Mouse (Mus musculus) heart, embryonic 14.5 days (tissue): ENCODE data around the gene Epx. TPM values are rescaled to one million over a fixed set of nuclear protein-coding genes. Genes with fewer than 3 reads are reported as not detected.

Experiments used
- ATAC-seq: fragments of 200-750 bp; cut with Nextera tagmentation; 2 replicates; pipeline ENCODE4 v1.8.0; 2017; ENCODE audit warnings: low read depth, moderate TSS enrichment; ENCODE audit not compliant: insufficient number of reproducible peaks, insufficient read depth, low FRiP score
- H3K27ac ChIP-seq, 2 experiments: fragments of 200-500 bp in 1 of 2; fragments of 300-500 bp in 1 of 2; sonication (generic) in 1 of 2; replicated peaks in 1 of 2; 2 replicates each; pipeline ENCODE4 v1.5.1; 2012 to 2014; ENCODE audit warnings: low read depth in 2 of 2, low read length in 2 of 2, control low read depth in 1 of 2, mild to moderate bottlenecking in 1 of 2, mixed read lengths in 1 of 2; ENCODE audit not compliant: control insufficient read depth in 1 of 2, insufficient read depth in 1 of 2
- H3K27me3 ChIP-seq: fragments of 300-500 bp; sonication (generic); 2 replicates; pipeline ENCODE4 v1.6.1; 2014; ENCODE audit warnings: mild to moderate bottlenecking, low read length, control low read depth; ENCODE audit not compliant: control insufficient read depth, insufficient read depth
- H3K36me3 ChIP-seq: fragments of 300-500 bp; sonication (generic); 2 replicates; pipeline ENCODE4 v1.6.1; 2014; ENCODE audit warnings: mild to moderate bottlenecking, control low read depth, low read length, mixed read lengths; ENCODE audit not compliant: control insufficient read depth, insufficient read depth
- H3K4me1 ChIP-seq, 2 experiments: fragments of 200-500 bp in 1 of 2; fragments of 300-500 bp in 1 of 2; sonication (generic) in 1 of 2; 2 replicates each; pipeline ENCODE4 v1.6.1; 2012 to 2014; ENCODE audit warnings: low read length in 2 of 2, control low read depth in 1 of 2, mixed read lengths in 1 of 2; ENCODE audit not compliant: control insufficient read depth in 2 of 2, insufficient read depth in 2 of 2
- H3K4me2 ChIP-seq: fragments of 300-500 bp; sonication (generic); 2 replicates; pipeline ENCODE4 v1.6.1; 2014; ENCODE audit warnings: mild to moderate bottlenecking, low read length
- H3K4me3 ChIP-seq, 2 experiments: fragments of 200-500 bp in 1 of 2; fragments of 300-500 bp in 1 of 2; sonication (generic) in 1 of 2; 2 replicates each; pipeline ENCODE4 v1.5.1; 2012 to 2014; ENCODE audit warnings: low read length in 2 of 2, mild to moderate bottlenecking in 2 of 2, control low read depth in 1 of 2, low read depth in 1 of 2, moderate library complexity in 1 of 2; ENCODE audit not compliant: control insufficient read depth in 1 of 2, insufficient read depth in 1 of 2
- H3K9ac ChIP-seq: fragments of 300-500 bp; sonication (generic); 2 replicates; pipeline ENCODE4 v1.6.1; 2014; ENCODE audit warnings: mild to moderate bottlenecking, low read length
- H3K9me3 ChIP-seq: fragments of 300-500 bp; sonication (generic); 2 replicates; pipeline ENCODE4 v1.6.1; 2016; ENCODE audit warnings: low read length, control low read depth; ENCODE audit not compliant: control insufficient read depth
- WGBS: fragments of 180-500 bp; shearing (Covaris S2); extraction: QIAGEN DNeasy Blood & Tissue Kit; methylation state at CpG from one replicate; pipeline ENCODE4 v1.1.7; 2014; 5-methylcytosine and 5-hydroxymethylcytosine counted together
- polyA plus RNA-seq: library from polyadenylated mRNA; unstranded; fragments of >200 nt; fragmentation: Nextera tagmentation; extraction: Ambion mirVana; gene quantifications from 2 replicates; pipeline ENCODE4 v1.2.1, GENCODE M21; 2014

Gene Epx
- polyA plus RNA-seq, 1 experiment from 2014 or later = 0.63 TPM

GRCm38 (mm10) chr11:87859273-87859672, 16.1 kb downstream of the Epx start:
- Histone ChIP-seq H3K9me3 (no peaks in the 10 kb centered on the region), H3K36me3 (peaks cover 6% of the 10 kb centered on the region), H3K27ac (no peak overlapping the region), H3K9ac (no peak overlapping the region), H3K4me2 (no peak overlapping the region), H3K27me3 (no peaks in the 10 kb centered on the region), H3K4me3 (no peak overlapping the region), H3K4me1 (peaks cover 4 to 7% of the 10 kb centered on the region in 2 experiments; a peak in 3 of 4 replicates)
- 57% methylated on average over 11 of the region's 11 CpGs for WGBS
- ATAC-seq = no peak; the same call in 1 of the 2 replicates

DNA sequence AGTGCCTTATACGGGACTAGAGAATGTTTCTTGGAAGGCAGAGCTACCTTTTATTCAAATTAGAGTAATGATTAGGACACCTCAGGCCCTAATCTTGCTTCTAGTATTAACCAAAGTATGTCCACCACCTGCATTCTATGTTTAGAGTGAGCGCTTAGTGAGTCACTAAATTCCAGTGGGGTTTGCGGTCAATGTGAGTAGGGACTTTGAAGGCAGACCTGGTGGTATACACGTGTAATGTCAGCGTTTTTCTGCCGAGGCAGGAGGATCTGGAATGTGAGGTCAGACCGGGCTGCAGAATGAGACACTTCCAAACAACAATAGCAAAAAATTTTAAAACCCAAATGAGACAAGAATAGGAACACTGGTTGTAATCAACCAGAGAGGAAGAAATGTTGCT, 20.8 kb downstream of the Epx start:
- H3K9me3 ChIP-seq = no peaks in the 10 kb centered on the region
- no peaks in the 10 kb centered on the region for H3K36me3 ChIP-seq
- H3K9ac ChIP-seq = no peak overlapping the region
- H3K4me3 ChIP-seq = no peak overlapping the region
- no peak overlapping the region for H3K27ac ChIP-seq
- ATAC-seq = no peak
- no peaks in the 10 kb centered on the region for H3K27me3 ChIP-seq
- H3K4me2 ChIP-seq = no peak overlapping the region
- WGBS = 82% methylated on average over 7 of the region's 7 CpGs
- peaks cover 4 to 6% of the 10 kb centered on the region in 2 experiments; a peak in 3 of 4 replicates for H3K4me1 ChIP-seq

- Histone ChIP-seq H3K27me3 (no peaks in the 10 kb centered on the region), H3K9me3 (no peaks in the 10 kb centered on the region), H3K27ac (0 out of 4 replicates have a peak overlapping the region, but pooled peaks of 1 of the 2 experiments have one; percentile 39), H3K4me1 (peaks cover 4 to 6% of the 10 kb centered on the region in 2 experiments; a peak in 3 of 4 replicates), H3K9ac (peak overlapping the region; percentile 76), H3K4me2 (peak overlapping the region; percentile 85), H3K4me3 (peak overlapping the region; percentile 62 to 75), H3K36me3 (no peaks in the 10 kb centered on the region)
- 36% methylated on average over 8 of the region's 8 CpGs for WGBS
- ATAC-seq = no peak
These were observed 21.8 kb downstream of the Epx start for GRCm38 (mm10) chr11:87853597-87853954.

GRCm38 (mm10) chr11:87852690-87853596, 22.4 kb downstream of the Epx start, which contains the start of gene Mks1:
TSS of gene Mks1 (plus strand) at chr11:87853215.
- ATAC-seq = peak; percentile 84
- H3K27ac ChIP-seq = 0 out of 4 replicates have a peak within 1 kb of the TSS, but pooled peaks have one; percentile 39 to 45
- H3K4me2 ChIP-seq = peak within 1 kb of the TSS; percentile 85
- H3K4me1 ChIP-seq = peaks cover 4 to 7% of the 10 kb centered on the region in 2 experiments; a peak in 3 of 4 replicates
- H3K9me3 ChIP-seq = no peaks in the 10 kb centered on the region
- peak within 1 kb of the TSS; percentile 76 for H3K9ac ChIP-seq
- H3K27me3 ChIP-seq = no peaks in the 10 kb centered on the region
- WGBS = 5% methylated on average over 40 of the region's 40 CpGs
- H3K4me3 ChIP-seq = peak within 1 kb of the TSS; percentile 62 to 75
- H3K36me3 ChIP-seq = no peaks in the 10 kb centered on the region

- no peaks in the 10 kb centered on the region for H3K9me3 ChIP-seq
- WGBS = 61% methylated on average over 6 of the region's 6 CpGs
- no peak for ATAC-seq
These were observed 27.5 kb downstream of the Epx start for GRCm38 (mm10) chr11:87847884-87848283.

GRCm38 (mm10) chr11:87846968-87847600, 28.3 kb downstream of the Epx start:
- H3K9me3 ChIP-seq = no peaks in the 10 kb centered on the region
- ATAC-seq = no peak
- no peak overlapping the region for H3K9ac ChIP-seq
- no peaks in the 10 kb centered on the region for H3K27me3 ChIP-seq
- peaks cover 0 to 3% of the 10 kb centered on the region in 2 experiments; a peak in 2 of 4 replicates for H3K4me1 ChIP-seq
- no peak overlapping the region for H3K4me3 ChIP-seq
- WGBS = 74% methylated on average over 12 of the region's 12 CpGs
- no peaks in the 10 kb centered on the region for H3K36me3 ChIP-seq
- H3K27ac ChIP-seq = no peak overlapping the region
- no peak overlapping the region for H3K4me2 ChIP-seq

More at GRCm38 (mm10) chr11:87847884-87848283, 27.5 kb downstream of the Epx start:
- no peak overlapping the region for H3K4me3 ChIP-seq
- H3K27me3 ChIP-seq = no peaks in the 10 kb centered on the region
- no peak overlapping the region for H3K27ac ChIP-seq
- H3K4me1 ChIP-seq = peaks cover 0 to 6% of the 10 kb centered on the region in 2 experiments; a peak in 2 of 4 replicates
- H3K9ac ChIP-seq = no peak overlapping the region
- H3K4me2 ChIP-seq = no peak overlapping the region
- no peaks in the 10 kb centered on the region for H3K36me3 ChIP-seq

- no peak overlapping the region for H3K27ac ChIP-seq
- WGBS = 73% methylated on average over 3 of the region's 3 CpGs
- H3K27me3 ChIP-seq = no peaks in the 10 kb centered on the region
- no peak for ATAC-seq
- H3K4me3 ChIP-seq = no peak overlapping the region
- H3K4me1 ChIP-seq = peaks cover 6 to 19% of the 10 kb centered on the region in 2 experiments
- H3K36me3 ChIP-seq = no peaks in the 10 kb centered on the region
- no peak overlapping the region for H3K4me2 ChIP-seq
- no peaks in the 10 kb centered on the region for H3K9me3 ChIP-seq
- H3K9ac ChIP-seq = no peak overlapping the region
These were observed 33.9 kb downstream of the Epx start for GRCm38 (mm10) chr11:87841436-87841835.
